Mouse (Mus musculus): Measurements from ENCODE around the gene Ubap1.

Ubap1 gene

GRCm38 (mm10) chr4:41348584-41349198 lies at the start of gene Ubap1:
Gene Ubap1, plus strand, starts transcription at chr4:41348996.
- peak; percentile 88 to 92 for DNase-seq (ENCODE audit: low spot score in 2 of 2)

GRCm38 (mm10) chr4:41303671-41304070 lies 45.1 kb upstream of the Ubap1 start:
- no peak for DNase-seq (ENCODE audit: low spot score in 2 of 2)

- no peak for DNase-seq (ENCODE audit: low spot score in 2 of 2)
Measured at GRCm38 (mm10) chr4:41304302-41304701, 44.5 kb upstream of the Ubap1 start.

GRCm38 (mm10) chr4:41307406-41307805 lies 41.4 kb upstream of the Ubap1 start:
- DNase-seq (ENCODE audit: low spot score in 2 of 2): no peak

GRCm38 (mm10) chr4:41310567-41311563 lies 37.9 kb upstream of the Ubap1 start:
- no peak for DNase-seq (ENCODE audit: low spot score in 2 of 2)

- no peak for DNase-seq (ENCODE audit: low spot score in 2 of 2)
Measured at GRCm38 (mm10) chr4:41313722-41314121, 35.1 kb upstream of the Ubap1 start.

- peak; percentile 94 to 95 for DNase-seq (ENCODE audit: low spot score in 2 of 2)
Measured at GRCm38 (mm10) chr4:41314141-41315129, 34.4 kb upstream of the Ubap1 start, which contains the start of gene Dcaf12. Gene Dcaf12, minus strand, starts transcription at chr4:41314889.

GRCm38 (mm10) chr4:41315173-41315572 lies 33.6 kb upstream of the Ubap1 start:
- no peak for DNase-seq (ENCODE audit: low spot score in 2 of 2)

GRCm38 (mm10) chr4:41318267-41318666 lies 30.5 kb upstream of the Ubap1 start:
- no peak for DNase-seq (ENCODE audit: low spot score in 2 of 2)

- DNase-seq (ENCODE audit: low spot score in 2 of 2): no peak
Measured at GRCm38 (mm10) chr4:41320971-41321370, 27.8 kb upstream of the Ubap1 start.

- DNase-seq (ENCODE audit: low spot score in 2 of 2): no peak
Measured at GRCm38 (mm10) chr4:41326876-41327275, 21.9 kb upstream of the Ubap1 start.

GRCm38 (mm10) chr4:41329481-41329880 lies 19.3 kb upstream of the Ubap1 start:
- no peak for DNase-seq (ENCODE audit: low spot score in 2 of 2)

GRCm38 (mm10) chr4:41331085-41331484 lies 17.7 kb upstream of the Ubap1 start:
- DNase-seq (ENCODE audit: low spot score in 2 of 2): no peak

- DNase-seq (ENCODE audit: low spot score in 2 of 2): no peak
Measured at GRCm38 (mm10) chr4:41331698-41332421, 16.9 kb upstream of the Ubap1 start.

- no peak for DNase-seq (ENCODE audit: low spot score in 2 of 2)
Measured at GRCm38 (mm10) chr4:41336546-41336945, 12.2 kb upstream of the Ubap1 start.

- no peak for DNase-seq (ENCODE audit: low spot score in 2 of 2)
Measured at GRCm38 (mm10) chr4:41340912-41341550, 7.8 kb upstream of the Ubap1 start.

- no peak for DNase-seq (ENCODE audit: low spot score in 2 of 2)
Measured at GRCm38 (mm10) chr4:41346011-41346410, 2.8 kb upstream of the Ubap1 start.

GRCm38 (mm10) chr4:41347839-41348238 lies 957 bp upstream of the Ubap1 start:
- no peak for DNase-seq (ENCODE audit: low spot score in 2 of 2)

GRCm38 (mm10) chr4:41349199-41349591 lies 399 bp downstream of the Ubap1 start:
- no peak for DNase-seq (ENCODE audit: low spot score in 2 of 2)

- no peak for DNase-seq (ENCODE audit: low spot score in 2 of 2)
Measured at GRCm38 (mm10) chr4:41352758-41353157, 4.0 kb downstream of the Ubap1 start.

All from frontal cortex, postnatal 10 days (tissue).